Mouse (Mus musculus): Measurements from ENCODE around the gene Ccl25. TPM values are rescaled to one million over a fixed set of nuclear protein-coding genes. Genes with fewer than 3 reads are reported as not detected.
A peak's percentile ranks its signal among the peaks of the same experiment; 100 is the strongest.
"Not testable (repeated sequence)": the region's sequence is repeated elsewhere in the genome, so short reads cannot be mapped to it uniquely, and the experiment has no call there.

Ccl25 gene
- total and polyA plus RNA-seq, 2 experiments = 3.3 to 10.9 TPM

- Histone ChIP-seq H3K27ac (replicated peaks; ENCODE audit: insufficient read depth, low read depth, low read length) (no peak overlapping the region), H3K9ac (ENCODE audit: low read depth, low read length) (no peak overlapping the region), H3K4me3 (ENCODE audit: insufficient read depth, low read depth, low read length) (no peak overlapping the region), H3K4me1 (ENCODE audit: control insufficient read depth, insufficient read depth, low read length) (no peaks in the 10 kb centered on the region), H3K27me3 (ENCODE audit: control insufficient read depth, insufficient read depth, low read length) (no peaks in the 10 kb centered on the region), H3K36me3 (ENCODE audit: control insufficient read depth, insufficient read depth, low read length) (no peaks in the 10 kb centered on the region), H3K79me2 (ENCODE audit: control insufficient read depth, insufficient read depth, low read length) (no peaks in the 10 kb centered on the region)
- peak; percentile 9 for DNase-seq (ENCODE audit: extremely low read depth, low read depth, low spot score)
- no peak for TF ChIP-seq POLR2A (IDR thresholded peaks at IDR 0.05; ENCODE audit: extremely low read depth, insufficient read depth, low read length)
- TF ChIP-seq CTCF (IDR thresholded peaks at IDR 0.05; ENCODE audit: low read depth, low read length) = no peak
- WGBS = 89% methylated on average over 4 of the region's 4 CpGs
These were observed 43.5 kb downstream of the Ccl25 start for GRCm38 (mm10) chr8:4368470-4368869.

- Histone ChIP-seq H3K4me3 (ENCODE audit: insufficient read depth, low read depth, low read length) (no peak overlapping the region), H3K36me3 (ENCODE audit: control insufficient read depth, insufficient read depth, low read length) (no peaks in the 10 kb centered on the region), H3K79me2 (ENCODE audit: control insufficient read depth, insufficient read depth, low read length) (no peaks in the 10 kb centered on the region), H3K27me3 (ENCODE audit: control insufficient read depth, insufficient read depth, low read length) (no peaks in the 10 kb centered on the region), H3K27ac (replicated peaks; ENCODE audit: insufficient read depth, low read depth, low read length) (no peak overlapping the region), H3K9ac (ENCODE audit: low read depth, low read length) (no peak overlapping the region), H3K4me1 (ENCODE audit: control insufficient read depth, insufficient read depth, low read length) (no peaks in the 10 kb centered on the region)
- 56% methylated on average over 2 of the region's 2 CpGs for WGBS
- DNase-seq (ENCODE audit: extremely low read depth, low read depth, low spot score) = peak; percentile 46
- peak; percentile 70 for TF ChIP-seq CTCF (IDR thresholded peaks at IDR 0.05; ENCODE audit: low read depth, low read length)
- TF ChIP-seq POLR2A (IDR thresholded peaks at IDR 0.05; ENCODE audit: extremely low read depth, insufficient read depth, low read length) = no peak
These were observed 45.1 kb downstream of the Ccl25 start for GRCm38 (mm10) chr8:4370078-4370477.

GRCm38 (mm10) chr8:4372657-4373056, 47.6 kb downstream of the Ccl25 start:
- H3K4me3 ChIP-seq (ENCODE audit: insufficient read depth, low read depth, low read length) = no peak overlapping the region
- DNase-seq (ENCODE audit: extremely low read depth, low read depth, low spot score) = peak; percentile 36
- H3K36me3 ChIP-seq (ENCODE audit: control insufficient read depth, insufficient read depth, low read length) = no peaks in the 10 kb centered on the region
- H3K27me3 ChIP-seq (ENCODE audit: control insufficient read depth, insufficient read depth, low read length) = no peaks in the 10 kb centered on the region
- no peak overlapping the region for H3K9ac ChIP-seq (ENCODE audit: low read depth, low read length)
- H3K79me2 ChIP-seq (ENCODE audit: control insufficient read depth, insufficient read depth, low read length) = no peaks in the 10 kb centered on the region
- 85% methylated on average over 2 of the region's 2 CpGs for WGBS
- H3K27ac ChIP-seq (replicated peaks; ENCODE audit: insufficient read depth, low read depth, low read length) = no peak overlapping the region
- H3K4me1 ChIP-seq (ENCODE audit: control insufficient read depth, insufficient read depth, low read length) = no peaks in the 10 kb centered on the region
- TF ChIP-seq CTCF (IDR thresholded peaks at IDR 0.05; ENCODE audit: low read depth, low read length) (no peak), POLR2A (IDR thresholded peaks at IDR 0.05; ENCODE audit: extremely low read depth, insufficient read depth, low read length) (no peak)

GRCm38 (mm10) chr8:4401442-4401841, 76.4 kb downstream of the Ccl25 start:
- no peak overlapping the region for H3K9ac ChIP-seq (ENCODE audit: low read depth, low read length)
- H3K27me3 ChIP-seq (ENCODE audit: control insufficient read depth, insufficient read depth, low read length) = no peaks in the 10 kb centered on the region
- H3K27ac ChIP-seq (replicated peaks; ENCODE audit: insufficient read depth, low read depth, low read length) = no peak overlapping the region
- TF ChIP-seq CTCF (IDR thresholded peaks at IDR 0.05; ENCODE audit: low read depth, low read length) (no peak), POLR2A (IDR thresholded peaks at IDR 0.05; ENCODE audit: extremely low read depth, insufficient read depth, low read length) (no peak)
- no peak for DNase-seq (ENCODE audit: extremely low read depth, low read depth, low spot score)
- H3K4me3 ChIP-seq (ENCODE audit: insufficient read depth, low read depth, low read length) = no peak overlapping the region
- WGBS = 86% methylated on average over 2 of the region's 2 CpGs
- H3K36me3 ChIP-seq (ENCODE audit: control insufficient read depth, insufficient read depth, low read length) = no peaks in the 10 kb centered on the region
- H3K79me2 ChIP-seq (ENCODE audit: control insufficient read depth, insufficient read depth, low read length) = no peaks in the 10 kb centered on the region
- H3K4me1 ChIP-seq (ENCODE audit: control insufficient read depth, insufficient read depth, low read length) = no peaks in the 10 kb centered on the region

GRCm38 (mm10) chr8:4403960-4404879, 79.2 kb downstream of the Ccl25 start:
- H3K36me3 ChIP-seq (ENCODE audit: control insufficient read depth, insufficient read depth, low read length) = no peaks in the 10 kb centered on the region
- no peak overlapping the region; the same call in 1 of the 2 replicates for H3K9ac ChIP-seq (ENCODE audit: low read depth, low read length)
- 41% methylated on average over 19 of the region's 19 CpGs for WGBS
- H3K27ac ChIP-seq (replicated peaks; ENCODE audit: insufficient read depth, low read depth, low read length) = no peak overlapping the region
- H3K79me2 ChIP-seq (ENCODE audit: control insufficient read depth, insufficient read depth, low read length) = no peaks in the 10 kb centered on the region
- no peak for DNase-seq (ENCODE audit: extremely low read depth, low read depth, low spot score)
- peak overlapping the region; percentile 24; the same call in 1 of the 2 replicates for H3K4me3 ChIP-seq (ENCODE audit: insufficient read depth, low read depth, low read length)
- no peaks in the 10 kb centered on the region for H3K27me3 ChIP-seq (ENCODE audit: control insufficient read depth, insufficient read depth, low read length)
- no peak for TF ChIP-seq CTCF (IDR thresholded peaks at IDR 0.05; ENCODE audit: low read depth, low read length)
- TF ChIP-seq POLR2A (IDR thresholded peaks at IDR 0.05; ENCODE audit: extremely low read depth, insufficient read depth, low read length) = no peak
- H3K4me1 ChIP-seq (ENCODE audit: control insufficient read depth, insufficient read depth, low read length) = no peaks in the 10 kb centered on the region

- Histone ChIP-seq H3K79me2 (ENCODE audit: control insufficient read depth, insufficient read depth, low read length) (no peaks in the 10 kb centered on the region), H3K4me1 (ENCODE audit: control insufficient read depth, insufficient read depth, low read length) (no peaks in the 10 kb centered on the region), H3K9ac (ENCODE audit: low read depth, low read length) (no peak overlapping the region; the same call in 1 of the 2 replicates), H3K27me3 (ENCODE audit: control insufficient read depth, insufficient read depth, low read length) (no peaks in the 10 kb centered on the region), H3K4me3 (ENCODE audit: insufficient read depth, low read depth, low read length) (0 out of 2 replicates have a peak overlapping the region, but pooled peaks have one; percentile 6), H3K36me3 (ENCODE audit: control insufficient read depth, insufficient read depth, low read length) (no peaks in the 10 kb centered on the region), H3K27ac (replicated peaks; ENCODE audit: insufficient read depth, low read depth, low read length) (no peak overlapping the region)
- 11% methylated on average over 16 of the region's 16 CpGs for WGBS
- no peak for DNase-seq (ENCODE audit: extremely low read depth, low read depth, low spot score)
- TF ChIP-seq CTCF (IDR thresholded peaks at IDR 0.05; ENCODE audit: low read depth, low read length) (no peak), POLR2A (IDR thresholded peaks at IDR 0.05; ENCODE audit: extremely low read depth, insufficient read depth, low read length) (no peak)
These were observed 79.9 kb downstream of the Ccl25 start for GRCm38 (mm10) chr8:4404880-4405261.

- H3K27ac ChIP-seq (replicated peaks; ENCODE audit: insufficient read depth, low read depth, low read length); H3K4me3 ChIP-seq (ENCODE audit: insufficient read depth, low read depth, low read length); H3K9ac ChIP-seq (ENCODE audit: low read depth, low read length); DNase-seq (ENCODE audit: extremely low read depth, low read depth, low spot score); H3K27me3 ChIP-seq (ENCODE audit: control insufficient read depth, insufficient read depth, low read length); H3K4me1 ChIP-seq (ENCODE audit: control insufficient read depth, insufficient read depth, low read length); H3K79me2 ChIP-seq (ENCODE audit: control insufficient read depth, insufficient read depth, low read length); H3K36me3 ChIP-seq (ENCODE audit: control insufficient read depth, insufficient read depth, low read length): not testable (repeated sequence)
- 51% methylated on average over 6 of the region's 6 CpGs for WGBS
These were observed 83.4 kb downstream of the Ccl25 start for GRCm38 (mm10) chr8:4408425-4408824.

Data from liver, adult 2 months (tissue).